Mouse (Mus musculus): ENCODE data around the gene Mfsd4a.
A peak's percentile ranks its signal among the peaks of the same experiment; 100 is the strongest.

Gene Mfsd4a

DNA sequence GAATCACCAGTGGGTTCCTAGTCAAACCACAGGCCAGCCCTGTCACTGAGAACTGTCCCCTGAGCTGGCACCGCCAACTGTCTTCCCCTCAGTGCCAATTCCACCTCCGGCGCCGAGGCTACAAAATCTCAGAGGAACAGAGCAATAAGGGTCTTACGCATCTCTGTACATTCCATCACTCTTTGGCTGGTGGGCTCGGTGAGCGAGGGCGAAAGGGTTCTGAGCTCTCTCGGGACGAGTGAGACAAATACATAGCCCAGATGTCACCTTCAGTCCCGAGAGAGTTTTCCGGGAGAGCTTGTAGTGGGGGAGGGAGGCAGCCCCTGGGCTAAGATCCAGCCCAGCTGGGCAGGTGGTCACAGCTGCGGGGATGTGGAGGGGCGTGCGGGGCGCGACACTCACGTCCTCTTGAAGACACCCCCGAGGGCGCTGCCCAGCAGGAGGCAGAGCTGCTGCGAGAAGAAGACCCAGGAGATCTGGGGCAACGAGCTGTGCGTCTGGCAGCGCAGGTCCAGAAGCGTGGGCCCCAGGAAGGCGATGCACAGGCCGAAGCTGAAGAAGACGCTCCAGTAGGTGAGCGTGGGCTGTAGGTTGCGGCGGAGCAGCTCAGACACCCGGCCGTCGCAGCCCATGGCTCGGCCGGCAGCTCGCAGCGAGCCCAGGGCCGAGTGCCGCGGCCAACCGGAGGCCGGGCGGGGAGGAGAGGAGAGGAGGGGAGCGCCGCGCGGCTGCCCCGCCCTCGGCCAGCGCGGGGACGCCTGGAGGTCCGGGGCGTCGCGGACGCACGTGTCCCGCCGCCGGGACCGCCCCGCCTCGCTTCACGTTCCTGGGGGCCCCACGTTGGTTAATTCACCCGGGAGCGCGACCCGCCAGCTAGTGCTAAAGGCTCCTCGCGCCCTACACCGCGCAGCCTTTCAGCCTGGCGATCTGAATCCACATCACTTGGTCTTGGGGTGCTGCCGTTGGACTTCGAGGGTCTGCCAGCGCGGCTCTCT lies at the start of gene Mfsd4a:
Gene Mfsd4a (minus strand): TSS at position 802 of the 995 bp plus-strand sequence.
- DNase-seq (ENCODE audit: low spot score in 2 of 2), result peak; percentile 27 to 34

DNA sequence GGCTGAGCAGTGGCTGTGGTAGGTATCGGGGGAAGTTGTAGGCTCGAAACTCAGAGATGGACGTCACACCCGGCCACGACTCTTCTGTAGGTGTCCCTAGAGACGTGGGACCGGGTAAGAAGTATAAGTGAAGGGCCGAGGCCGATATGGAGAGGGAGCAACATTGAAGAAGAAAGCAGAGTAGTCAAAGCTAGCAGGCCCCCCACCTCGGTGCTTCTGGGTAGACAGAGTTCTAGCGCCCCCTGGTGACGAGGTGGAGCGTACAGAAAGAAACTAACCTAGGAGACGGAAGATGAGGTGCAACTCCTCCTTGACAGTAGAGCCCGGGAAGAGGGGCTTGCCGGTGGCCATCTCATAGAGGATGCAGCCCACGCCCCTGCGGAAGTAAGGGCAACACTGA lies 48.7 kb upstream of the Mfsd4a start:
- DNase-seq (ENCODE audit: low spot score in 2 of 2), result peak; percentile 57 to 59

DNA sequence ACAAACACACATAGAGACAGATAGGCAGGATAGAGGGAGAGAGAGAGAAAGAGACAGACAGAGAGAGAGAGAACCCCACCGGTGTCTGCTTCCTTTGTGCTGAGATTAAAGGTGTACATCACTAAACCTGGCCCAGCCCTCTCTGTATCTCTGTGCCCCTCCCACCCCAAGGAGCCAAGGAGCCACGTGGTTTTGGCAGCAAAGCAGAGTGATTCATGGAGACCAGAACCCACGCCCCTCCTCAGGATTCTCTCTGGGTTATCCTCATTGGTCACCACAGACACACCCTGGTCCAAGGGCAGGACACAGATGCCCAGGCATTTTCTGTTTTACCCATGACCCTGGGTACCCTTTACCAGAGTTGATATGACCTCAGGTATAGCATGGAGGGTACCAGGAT lies 45.2 kb upstream of the Mfsd4a start:
- no peak for DNase-seq (ENCODE audit: low spot score in 2 of 2)

DNA sequence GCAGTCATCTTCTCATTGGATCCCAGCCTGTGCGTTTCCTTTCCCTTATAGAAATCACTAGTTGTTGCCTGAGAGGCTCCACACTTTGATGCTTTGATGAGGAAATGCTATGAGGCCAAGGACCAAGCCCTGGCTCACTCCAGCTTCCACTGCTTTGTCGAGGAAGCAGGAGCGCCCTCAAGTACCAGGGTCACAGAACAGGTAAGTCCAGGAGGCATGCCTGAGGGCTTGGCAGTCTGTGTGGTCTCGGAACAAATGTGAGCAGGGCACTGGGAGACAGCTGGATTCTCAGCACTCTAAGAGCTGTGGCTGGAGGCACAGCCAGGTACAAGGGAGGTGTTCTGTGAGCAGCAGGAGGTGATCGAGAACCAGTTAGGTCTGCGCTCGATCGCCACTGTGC lies 44.6 kb upstream of the Mfsd4a start:
- no peak for DNase-seq (ENCODE audit: low spot score in 2 of 2)

DNA sequence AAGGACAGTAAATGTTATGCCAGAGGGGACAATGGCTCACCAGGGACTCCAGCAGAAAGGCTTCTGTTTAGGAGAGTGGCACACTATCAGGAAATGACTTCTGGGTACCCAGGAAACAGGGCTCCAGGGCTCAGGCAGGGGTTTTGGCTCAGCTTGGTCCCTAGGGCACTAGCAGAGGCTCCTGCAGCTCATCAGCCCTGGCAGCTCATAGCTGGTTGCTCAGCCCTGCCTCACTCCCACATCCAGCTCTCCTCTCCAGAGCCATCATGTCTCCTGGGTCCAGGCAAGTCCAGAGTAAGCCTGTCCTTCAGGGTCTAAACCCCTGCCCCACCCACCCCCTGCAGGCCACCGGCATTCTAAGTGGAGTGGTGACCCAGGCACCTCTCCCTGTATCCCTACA lies 43.5 kb upstream of the Mfsd4a start:
- DNase-seq (ENCODE audit: low spot score in 2 of 2), result no peak

DNA sequence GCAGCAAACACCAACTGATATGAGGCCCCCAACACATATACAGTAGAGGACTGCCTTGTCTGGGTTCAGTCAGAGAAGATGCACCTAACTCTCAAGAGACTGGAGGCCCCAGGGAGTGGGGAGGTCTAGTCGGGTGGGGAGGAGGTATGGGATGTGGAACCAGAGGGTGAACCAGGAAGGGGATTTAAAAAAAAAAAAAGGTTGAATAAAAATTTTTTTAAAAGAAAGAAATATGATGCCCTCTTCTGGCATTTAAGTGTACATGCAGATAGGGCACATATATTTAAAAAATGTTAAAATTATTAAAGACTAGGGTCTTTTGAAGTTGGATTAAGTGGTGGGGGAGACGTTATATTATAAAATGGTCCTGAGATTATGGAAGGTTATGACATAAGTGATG lies 41.5 kb upstream of the Mfsd4a start:
- no peak for DNase-seq (ENCODE audit: low spot score in 2 of 2)

DNA sequence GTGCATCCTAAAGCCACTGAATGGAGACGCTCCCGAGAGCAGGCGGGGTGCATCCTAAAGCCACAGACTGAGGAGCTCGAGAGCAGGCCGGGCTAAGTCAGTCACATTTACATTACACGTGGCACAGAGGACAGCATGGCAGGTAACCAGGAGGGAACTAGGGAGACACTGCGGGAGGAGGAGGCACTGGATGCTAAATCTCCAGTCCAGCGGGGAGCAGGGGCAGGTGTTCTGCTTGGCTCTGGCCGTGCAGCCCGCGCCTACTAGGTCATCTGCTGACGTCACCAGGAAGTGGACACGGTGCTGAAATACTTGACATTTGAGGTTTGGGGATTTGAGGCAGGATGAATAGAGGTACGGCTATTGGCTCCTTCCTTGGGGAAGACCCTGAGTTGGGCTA lies 36.5 kb upstream of the Mfsd4a start:
- no peak for DNase-seq (ENCODE audit: low spot score in 2 of 2)

DNA sequence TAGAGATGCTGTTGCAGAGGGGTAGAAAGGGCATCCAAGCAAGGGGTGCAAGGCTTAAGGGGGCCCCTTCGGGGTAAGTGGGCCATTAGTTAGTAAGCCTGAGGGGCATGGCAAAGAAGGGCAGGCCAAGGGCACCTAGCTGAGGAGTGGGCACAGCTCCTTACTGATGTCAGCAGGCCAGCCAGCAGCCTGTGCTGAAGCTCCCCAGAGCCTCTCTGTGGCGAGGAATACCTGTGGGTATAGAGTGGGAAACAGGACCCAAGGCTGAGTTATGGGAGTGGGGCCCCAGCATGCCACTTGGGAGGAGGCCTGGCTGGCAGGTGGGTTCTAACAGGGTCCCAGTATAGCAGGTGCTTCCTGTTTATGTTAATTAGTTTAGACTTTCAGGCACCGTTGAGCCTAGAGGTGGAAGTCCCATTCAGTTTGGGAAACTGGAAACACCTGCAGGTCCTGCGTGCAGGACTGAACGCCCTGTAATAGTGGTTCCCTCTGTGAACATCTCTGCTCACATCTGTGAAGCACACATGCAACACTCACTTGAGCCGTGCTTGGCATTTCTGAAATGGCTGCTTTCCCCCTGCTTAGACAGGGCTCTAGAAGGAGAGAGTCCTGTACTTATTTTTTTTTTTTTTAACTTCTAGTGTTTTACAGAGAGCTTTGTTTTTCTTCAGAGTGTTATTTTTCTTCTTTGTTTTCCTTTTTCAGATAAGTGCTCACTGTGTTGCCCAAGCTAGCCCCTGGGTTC lies 34.3 kb upstream of the Mfsd4a start:
- DNase-seq (ENCODE audit: low spot score in 2 of 2), result no peak

DNA sequence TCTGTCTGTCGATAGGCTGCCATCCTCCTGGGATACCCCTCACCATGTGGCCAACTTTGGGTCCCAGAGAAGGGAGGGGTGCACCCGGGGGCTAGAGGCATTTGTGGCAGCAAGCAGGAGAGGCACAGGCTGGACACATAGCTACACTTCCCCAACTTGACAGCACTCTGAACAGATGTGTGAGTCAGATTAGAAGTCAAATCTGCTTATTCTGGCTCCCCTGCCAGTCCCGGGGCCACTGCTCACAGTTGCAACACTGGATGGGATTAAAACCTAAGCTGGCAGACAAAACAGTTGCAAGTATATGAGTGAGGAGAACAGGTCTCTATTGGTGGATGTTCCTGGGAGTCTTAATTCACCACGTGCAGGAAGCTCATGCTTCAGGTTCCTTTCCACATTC lies 31.9 kb upstream of the Mfsd4a start:
- DNase-seq (ENCODE audit: low spot score in 2 of 2), result no peak

DNA sequence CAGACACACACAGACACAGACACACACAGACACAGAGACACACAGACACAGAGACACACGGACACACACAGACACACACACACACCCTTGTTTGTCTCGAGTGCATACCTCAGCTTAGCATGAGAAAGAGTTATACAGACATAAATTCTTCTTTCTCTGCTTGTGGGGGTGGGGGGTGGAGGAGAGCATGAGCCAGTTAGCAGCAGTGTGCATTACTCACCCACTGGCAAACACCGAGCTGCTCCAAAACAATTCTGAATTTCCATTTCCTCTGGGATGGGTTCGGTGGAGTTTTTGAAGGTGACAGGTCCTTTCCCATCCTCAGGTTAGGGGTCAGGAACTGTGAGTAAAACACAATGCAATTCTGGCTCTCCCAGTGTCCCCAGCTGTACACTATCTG lies 31.2 kb upstream of the Mfsd4a start:
- DNase-seq (ENCODE audit: low spot score in 2 of 2), result no peak

DNA sequence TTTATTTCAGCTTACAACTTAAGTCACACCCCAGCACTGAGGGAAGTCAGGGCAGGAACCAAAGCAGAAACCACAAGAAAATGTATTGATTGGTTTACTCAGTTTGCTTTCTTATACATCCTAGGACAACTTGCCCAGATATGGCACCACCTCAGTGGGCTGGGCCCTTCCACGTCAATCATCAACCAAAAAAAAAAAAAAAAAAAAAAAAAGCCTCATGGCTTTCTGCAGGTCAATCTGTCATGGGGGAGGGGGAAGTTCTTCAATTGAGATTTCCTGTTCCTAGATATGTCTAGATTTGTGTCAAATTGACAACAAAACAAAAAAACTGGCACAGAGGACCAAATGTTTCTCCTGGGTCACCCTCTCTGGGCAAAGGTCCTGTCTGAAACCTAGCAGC lies 30.2 kb upstream of the Mfsd4a start:
- no peak for DNase-seq (ENCODE audit: low spot score in 2 of 2)

DNA sequence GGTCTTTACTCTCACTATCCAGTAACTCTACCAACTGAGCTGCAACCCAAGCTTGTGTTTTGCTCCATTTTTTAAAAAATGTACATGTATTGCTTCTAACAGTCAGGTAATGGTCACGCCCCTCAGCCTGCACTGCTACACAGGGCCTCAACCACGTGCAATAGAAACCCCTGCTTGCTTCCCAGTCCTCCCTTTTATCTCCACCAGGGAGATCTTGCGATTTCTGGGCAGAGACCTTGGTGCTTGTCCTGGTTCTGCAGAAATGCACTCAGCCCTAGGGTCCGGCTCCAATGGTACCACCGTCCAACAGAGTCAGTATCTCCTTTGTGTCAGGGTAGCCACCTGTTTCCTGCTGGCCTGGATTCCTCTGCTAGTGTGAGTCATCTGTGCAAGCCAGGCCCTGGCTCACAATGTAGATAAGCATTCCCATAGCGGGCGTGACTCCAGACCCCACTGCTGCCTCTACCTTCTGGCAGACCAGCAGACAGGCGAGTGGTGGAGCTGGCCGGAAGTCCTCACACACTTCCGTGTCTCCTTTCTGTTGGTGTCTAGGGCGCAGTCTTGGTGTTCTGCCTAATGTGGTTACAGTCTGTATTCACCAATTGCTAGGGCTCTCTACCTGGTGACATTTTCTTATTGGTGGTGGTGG lies 27.6 kb upstream of the Mfsd4a start:
- no peak for DNase-seq (ENCODE audit: low spot score in 2 of 2)

DNA sequence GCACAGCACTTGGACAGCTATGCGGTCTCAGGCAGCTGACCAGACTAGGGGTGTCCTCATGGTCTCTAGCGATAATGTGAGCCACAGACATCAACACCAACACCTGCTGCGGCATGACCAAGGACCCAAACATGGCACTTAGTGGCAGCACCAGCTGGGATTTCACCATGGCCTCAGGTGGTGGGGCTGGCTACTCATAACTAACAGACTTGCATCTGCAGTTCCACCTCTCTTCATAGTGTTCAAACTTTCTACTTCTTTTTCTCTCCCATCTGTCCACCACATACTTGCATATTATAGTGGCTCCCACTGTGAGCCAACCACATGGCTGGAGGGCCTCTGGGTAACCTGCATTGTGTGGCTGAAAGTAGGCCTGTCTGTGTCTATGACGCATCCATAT lies 25.4 kb upstream of the Mfsd4a start:
- no peak for DNase-seq (ENCODE audit: low spot score in 2 of 2)

DNA sequence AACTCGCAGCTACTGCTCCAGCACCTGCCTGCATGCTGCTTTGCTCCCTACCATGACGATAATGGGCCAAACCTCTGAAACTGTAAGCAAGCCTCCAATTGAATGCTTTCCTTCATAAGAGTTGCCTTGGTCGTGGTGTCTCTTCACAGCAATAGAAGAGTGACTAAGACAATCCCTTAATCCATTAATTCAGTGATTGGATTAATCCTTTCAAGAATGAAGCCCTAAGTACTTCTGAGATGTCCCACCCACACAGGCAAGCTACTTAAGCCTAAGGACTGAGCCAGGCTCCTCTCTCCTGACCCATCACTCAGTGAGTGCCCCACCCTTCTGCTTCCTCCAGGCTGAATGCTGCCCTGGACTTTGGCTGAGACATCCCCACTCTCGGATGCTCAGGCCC lies 22.4 kb upstream of the Mfsd4a start:
- DNase-seq (ENCODE audit: low spot score in 2 of 2), result no peak

DNA sequence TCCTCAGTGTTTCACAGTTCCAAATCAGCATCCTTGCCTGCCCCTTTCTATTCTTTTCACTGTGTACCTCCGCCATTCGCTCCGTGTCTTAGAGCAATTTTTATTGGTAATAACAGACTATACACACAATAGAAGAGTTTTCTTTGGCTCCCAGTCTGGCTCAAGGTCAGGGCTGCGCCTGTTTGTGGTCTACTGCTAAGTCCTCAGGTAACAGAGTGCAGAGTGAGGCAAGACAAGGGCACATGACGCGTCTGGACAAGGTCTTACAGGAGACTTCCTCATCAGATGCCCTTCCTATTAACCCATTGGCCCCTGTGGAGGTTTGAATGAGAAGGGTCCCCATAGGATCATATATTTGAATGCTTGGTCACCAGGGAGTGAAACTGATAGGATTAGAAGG lies 21.9 kb upstream of the Mfsd4a start:
- no peak for DNase-seq (ENCODE audit: low spot score in 2 of 2)

DNA sequence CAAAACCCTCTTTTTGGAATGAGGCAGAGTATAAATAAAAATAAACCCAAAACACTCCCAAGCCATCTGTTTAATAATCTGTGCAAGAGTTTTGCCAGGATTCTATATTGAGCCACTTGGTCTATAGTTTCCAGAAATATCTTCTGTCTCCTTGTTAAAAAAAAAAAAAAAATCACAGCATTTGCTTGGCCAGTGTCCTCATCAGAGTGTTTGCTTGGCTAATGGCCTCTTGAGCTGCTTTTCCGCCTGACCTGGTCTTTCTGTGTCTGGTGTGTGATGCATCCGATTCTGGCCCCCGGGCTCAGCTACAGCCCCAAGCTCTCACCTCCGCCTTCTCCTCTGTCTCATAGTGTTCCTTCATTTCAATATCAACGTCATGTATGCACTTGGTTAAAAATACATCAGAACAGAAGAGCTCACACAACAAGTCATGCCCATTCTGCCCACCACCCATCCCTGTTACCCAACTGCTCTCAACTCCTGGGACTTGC lies 20.4 kb upstream of the Mfsd4a start:
- DNase-seq (ENCODE audit: low spot score in 2 of 2), result no peak

DNA sequence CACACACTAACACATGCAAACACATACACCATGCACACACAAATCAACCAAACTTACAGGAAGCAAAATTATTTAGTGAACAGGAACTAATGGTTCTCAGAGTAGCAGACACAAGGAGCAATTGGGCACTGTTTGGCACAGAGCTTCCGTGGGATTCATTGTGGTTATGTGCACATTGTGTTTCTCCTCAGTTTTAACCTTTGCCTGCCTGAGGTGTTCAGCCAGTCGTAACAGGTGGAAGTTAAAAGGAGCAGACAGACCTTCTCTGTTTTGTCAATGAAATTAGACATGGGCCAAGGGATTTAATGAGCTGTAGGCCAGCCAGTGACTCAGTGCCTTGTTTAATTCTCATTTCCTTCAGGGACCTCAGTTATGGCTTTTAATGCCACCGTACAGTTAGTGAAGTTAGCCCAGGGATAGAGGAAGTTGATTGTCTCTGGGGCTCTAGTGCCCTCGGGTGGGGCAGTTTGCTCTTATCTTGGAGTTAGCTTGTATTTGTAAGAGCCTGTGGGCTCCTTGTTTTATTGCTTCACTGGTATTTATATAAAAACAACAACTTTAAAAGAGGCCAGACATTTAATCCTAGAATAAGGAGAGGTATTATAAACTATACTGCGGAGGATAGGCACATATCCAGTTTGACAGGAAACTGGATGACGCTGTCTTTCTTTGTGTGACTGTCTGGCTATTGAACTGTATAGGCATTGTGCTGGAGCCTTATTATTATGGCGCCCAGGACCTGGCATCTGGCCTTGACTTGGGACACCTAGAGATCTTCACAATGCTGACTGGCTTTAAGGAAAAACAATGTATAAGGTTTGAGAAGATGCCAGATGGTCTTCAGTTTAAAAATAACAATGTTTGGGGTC lies 17.6 kb upstream of the Mfsd4a start:
- DNase-seq (ENCODE audit: low spot score in 2 of 2), result no peak

DNA sequence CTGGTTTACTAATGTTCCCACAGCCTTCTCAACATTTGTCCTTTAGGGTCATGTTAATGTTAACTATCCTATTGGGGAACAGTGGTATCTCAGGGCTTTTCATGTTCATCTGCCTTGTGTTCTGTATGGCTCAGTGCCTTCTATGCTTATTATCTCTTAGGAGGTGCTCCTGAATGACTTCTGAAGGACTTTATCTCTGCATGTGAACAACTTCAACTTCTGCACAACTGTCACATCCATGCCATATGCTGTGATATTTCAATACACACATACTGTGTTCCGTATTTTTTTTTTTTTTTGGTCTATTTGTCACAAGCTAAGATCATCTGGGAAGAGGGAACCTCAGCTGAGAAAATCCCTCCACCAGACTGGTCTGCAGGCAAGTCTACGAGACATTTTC lies 10.6 kb upstream of the Mfsd4a start:
- DNase-seq (ENCODE audit: low spot score in 2 of 2), result no peak

DNA sequence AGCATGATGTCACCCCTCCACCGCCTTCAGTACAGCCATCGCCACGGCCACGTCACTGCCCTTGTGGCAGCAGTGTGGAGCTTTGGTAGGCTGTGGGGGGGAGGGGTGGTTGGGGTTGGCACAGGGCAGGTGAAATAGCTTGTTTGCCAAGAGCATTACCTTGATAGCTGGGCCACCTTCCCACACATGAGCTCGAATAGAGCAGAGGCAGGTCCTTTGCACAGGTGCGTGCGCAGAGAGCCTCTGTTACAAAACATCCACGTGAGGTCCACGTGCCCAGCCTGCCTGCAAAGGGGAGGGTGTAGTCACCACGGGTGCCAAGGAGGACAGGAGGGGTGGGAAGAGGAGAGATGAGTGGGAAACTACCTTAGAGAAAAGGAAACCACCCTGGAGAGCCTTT lies 7.7 kb upstream of the Mfsd4a start:
- DNase-seq (ENCODE audit: low spot score in 2 of 2), result no peak

DNA sequence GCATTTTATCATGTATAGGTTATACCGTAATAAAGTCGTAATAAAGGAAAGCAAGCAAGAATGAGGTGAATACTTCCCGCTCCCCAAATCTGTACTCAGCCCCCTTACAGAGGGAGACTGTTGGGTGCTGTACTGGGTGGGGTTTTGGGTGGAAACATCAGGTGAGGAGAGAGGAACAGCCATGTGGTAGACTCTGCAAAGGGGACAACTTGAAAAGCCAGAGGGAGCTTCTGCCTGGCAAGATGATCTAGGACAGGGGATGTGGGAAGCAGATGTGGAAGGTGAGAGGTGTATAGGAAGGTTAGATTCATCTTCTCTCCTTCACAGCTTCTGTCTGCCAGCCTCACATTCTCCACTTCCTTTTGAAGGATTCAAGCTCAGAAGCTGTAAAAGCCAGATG lies 2.8 kb upstream of the Mfsd4a start:
- no peak for DNase-seq (ENCODE audit: low spot score in 2 of 2)

DNA sequence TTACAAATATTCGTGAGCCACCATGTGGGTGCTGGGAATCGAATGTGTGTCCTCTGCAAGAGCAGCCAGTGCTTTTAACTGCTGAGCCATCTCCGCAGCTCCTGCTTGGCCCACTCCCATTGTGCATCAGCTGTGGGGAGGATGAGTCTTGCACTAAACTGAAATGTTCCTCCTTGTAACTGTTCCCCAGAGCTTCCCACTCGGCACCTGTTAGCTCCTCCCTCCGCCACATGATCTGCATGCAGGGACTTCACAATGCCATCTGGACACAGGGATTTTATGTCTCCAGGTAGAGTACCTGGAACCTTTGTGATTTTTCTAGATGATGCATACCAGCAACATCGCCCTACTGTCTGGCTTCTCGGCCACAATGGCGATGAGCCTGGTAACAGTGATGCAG lies 1.6 kb upstream of the Mfsd4a start:
- DNase-seq (ENCODE audit: low spot score in 2 of 2), result no peak

Measured in frontal cortex, postnatal 25 days (tissue).